18 mouse cellular contexts compared by ENCODE assay signal in the genomic region with DNA sequence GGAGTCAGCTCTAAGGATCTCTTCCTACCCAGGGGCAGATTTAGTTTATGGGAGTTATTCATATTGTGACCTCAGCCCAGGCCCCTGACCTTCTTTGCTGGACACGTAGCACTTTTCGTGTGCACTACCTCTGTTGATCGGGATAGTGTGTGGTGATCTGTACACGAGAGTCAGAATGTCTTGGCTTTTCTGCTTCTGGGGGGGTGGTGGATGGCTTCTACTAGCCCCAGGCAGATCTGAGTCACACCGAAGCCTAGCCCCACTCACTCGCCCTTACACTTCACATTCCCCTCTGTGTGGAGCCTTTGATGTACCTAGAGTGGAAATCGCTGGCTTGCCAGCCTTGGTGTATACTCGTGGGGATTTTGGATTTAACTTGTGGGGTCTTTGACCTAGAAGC. TPM values are rescaled to one million over a fixed set of nuclear protein-coding genes. Genes with fewer than 3 reads are reported as not detected.
A peak's percentile ranks its signal among the peaks of the same experiment; 100 is the strongest.
DNase-seq lines count a peak whose midpoint lies in the region; ATAC-seq lines count a peak whose summit lies in the region.
"Had no signal": no experiment of that assay in that cellular context is flagged by ENCODE, and none has a peak within 500 bp of the region (broad histone marks: within the 10 kb centered on the region; RNA-seq: fewer than 3 reads in every experiment).

No protein-coding gene starts in this region.

- H3K27me3 ChIP-seq in hindbrain, embryonic 13.5 days: no peaks in the 10 kb centered on the region
- H3K27me3 ChIP-seq in hindbrain, embryonic 14.5 days (ENCODE audit: control insufficient read depth, insufficient read depth, low read length): no peaks in the 10 kb centered on the region
- H3K27me3 ChIP-seq in midbrain, embryonic 13.5 days: no peaks in the 10 kb centered on the region
- H3K27me3 ChIP-seq in midbrain, embryonic 10.5 days (ENCODE audit: low read depth, poor library complexity, severe bottlenecking): no peaks in the 10 kb centered on the region
- H3K27me3 ChIP-seq in embryonic facial prominence, embryonic 10.5 days (replicated peaks; ENCODE audit: low read depth, poor library complexity, severe bottlenecking): no peaks in the 10 kb centered on the region
- H3K27me3 ChIP-seq: CH12.LX; forebrain, embryonic 13.5 days; heart, embryonic 12.5 days; hindbrain, embryonic 15.5 days had no signal

- WGBS in hindbrain, embryonic 13.5 days: 79% methylated on average over 8 of the region's 8 CpGs
- 79% methylated on average over 8 of the region's 8 CpGs for WGBS in hindbrain, embryonic 14.5 days
- WGBS in midbrain, embryonic 13.5 days: 70% methylated on average over 8 of the region's 8 CpGs
- 79% methylated on average over 8 of the region's 8 CpGs for WGBS in midbrain, embryonic 10.5 days
- 58% methylated on average over 8 of the region's 8 CpGs for WGBS in embryonic facial prominence, embryonic 10.5 days

- H3K4me1 ChIP-seq in hindbrain, embryonic 13.5 days (replicated peaks): peaks cover 57% of the 10 kb centered on the region
- H3K4me1 ChIP-seq in hindbrain, embryonic 14.5 days (replicated peaks; ENCODE audit: control insufficient read depth, insufficient read depth, low read length): peaks cover 26% of the 10 kb centered on the region
- peaks cover 48% of the 10 kb centered on the region for H3K4me1 ChIP-seq in midbrain, embryonic 13.5 days (replicated peaks)
- peaks cover 55% of the 10 kb centered on the region for H3K4me1 ChIP-seq in midbrain, embryonic 10.5 days
- peaks cover 51% of the 10 kb centered on the region for H3K4me1 ChIP-seq in embryonic facial prominence, embryonic 10.5 days

- no peak overlapping the region for H3K4me2 ChIP-seq in hindbrain, embryonic 13.5 days
- H3K4me2 ChIP-seq in hindbrain, embryonic 14.5 days (replicated peaks): no peak overlapping the region
- no peak overlapping the region for H3K4me2 ChIP-seq in midbrain, embryonic 13.5 days (replicated peaks)
- H3K4me2 ChIP-seq: hindbrain, embryonic 15.5 days had no signal

- no peak overlapping the region for H3K4me3 ChIP-seq in hindbrain, embryonic 13.5 days
- H3K4me3 ChIP-seq in hindbrain, embryonic 14.5 days (replicated peaks; ENCODE audit: low read length): no peak overlapping the region
- H3K4me3 ChIP-seq in midbrain, embryonic 13.5 days (replicated peaks): no peak overlapping the region
- H3K4me3 ChIP-seq in midbrain, embryonic 10.5 days: no peak overlapping the region
- H3K4me3 ChIP-seq in embryonic facial prominence, embryonic 10.5 days: no peak overlapping the region
- H3K4me3 ChIP-seq: forebrain, embryonic 13.5 days; heart, embryonic 12.5 days; hindbrain, embryonic 15.5 days had no signal

- DNase-seq in cerebellum, adult 8-10 months: peak; percentile 12
- no peak for DNase-seq in cerebellum, postnatal 10 days
- no peak for DNase-seq in hindbrain, embryonic 14.5 days (ENCODE audit: low spot score)
- DNase-seq in midbrain, embryonic 10.5 days (ENCODE audit: low spot score): no peak
- no peak for DNase-seq in embryonic facial prominence, embryonic 10.5 days (ENCODE audit: low spot score)
- no peak for DNase-seq in MN1 (ENCODE audit: low spot score)
- DNase-seq: cerebellum, adult 18-20 months; forebrain, postnatal 0 days; gastrocnemius, postnatal 25 days; heart, postnatal 4 days; kidney, adult 18-20 months had no signal

- H3K27ac ChIP-seq in hindbrain, embryonic 13.5 days: no peak overlapping the region
- no peak overlapping the region for H3K27ac ChIP-seq in hindbrain, embryonic 14.5 days
- no peak overlapping the region for H3K27ac ChIP-seq in midbrain, embryonic 13.5 days
- H3K27ac ChIP-seq in midbrain, embryonic 10.5 days (replicated peaks): no peak overlapping the region
- H3K27ac ChIP-seq in embryonic facial prominence, embryonic 10.5 days (replicated peaks): 0 out of 2 replicates have a peak overlapping the region, but pooled peaks have one; percentile 14
- H3K27ac ChIP-seq: forebrain, embryonic 13.5 days; hindbrain, embryonic 15.5 days had no signal

- no peaks in the 10 kb centered on the region for H3K9me3 ChIP-seq in hindbrain, embryonic 13.5 days
- H3K9me3 ChIP-seq in hindbrain, embryonic 14.5 days (ENCODE audit: control insufficient read depth, low read length): no peaks in the 10 kb centered on the region
- H3K9me3 ChIP-seq in midbrain, embryonic 13.5 days: no peaks in the 10 kb centered on the region
- H3K9me3 ChIP-seq in midbrain, embryonic 10.5 days (replicated peaks): no peaks in the 10 kb centered on the region
- no peaks in the 10 kb centered on the region for H3K9me3 ChIP-seq in embryonic facial prominence, embryonic 10.5 days
- H3K9me3 ChIP-seq: forebrain, embryonic 13.5 days; heart, embryonic 12.5 days; hindbrain, embryonic 15.5 days had no signal

- peaks cover 17% of the 10 kb centered on the region for H3K36me3 ChIP-seq in hindbrain, embryonic 13.5 days
- 0 out of 2 replicates have a peak, but pooled peaks cover 2% of the 10 kb centered on the region for H3K36me3 ChIP-seq in hindbrain, embryonic 14.5 days (replicated peaks; ENCODE audit: control insufficient read depth, insufficient read depth)
- H3K36me3 ChIP-seq in midbrain, embryonic 13.5 days: peaks cover 20% of the 10 kb centered on the region
- peaks cover 20% of the 10 kb centered on the region for H3K36me3 ChIP-seq in midbrain, embryonic 10.5 days
- peaks cover 18% of the 10 kb centered on the region for H3K36me3 ChIP-seq in embryonic facial prominence, embryonic 10.5 days (replicated peaks)
- H3K36me3 ChIP-seq: hindbrain, embryonic 15.5 days had no signal

- H3K9ac ChIP-seq in hindbrain, embryonic 13.5 days: peak overlapping the region; percentile 29; the same call in 1 of the 2 replicates
- no peak overlapping the region for H3K9ac ChIP-seq in hindbrain, embryonic 14.5 days
- 0 out of 2 replicates have a peak overlapping the region, but pooled peaks have one; percentile 28 for H3K9ac ChIP-seq in midbrain, embryonic 13.5 days (replicated peaks)
- H3K9ac ChIP-seq: forebrain, postnatal 0 days; heart, embryonic 12.5 days; hindbrain, embryonic 15.5 days had no signal

- no peak for ATAC-seq in hindbrain, embryonic 13.5 days (ENCODE audit: low FRiP score)
- no peak for ATAC-seq in hindbrain, embryonic 14.5 days (ENCODE audit: low FRiP score)
- no peak for ATAC-seq in midbrain, embryonic 13.5 days
- ATAC-seq: inflammation-experienced regulatory T-cells, adult 6 months had no signal

RNA-seq across cellular contexts. Expression of a gene that starts 12.5 kb away (rescaled TPM):
- polyA plus RNA-seq in hindbrain, embryonic 13.5 days (2015; fragmentation: Nextera tagmentation; extraction: Ambion mirVana): 5.0 and 5.1 TPM in 2 replicates
- 2.0 and 2.7 TPM in 2 replicates for polyA plus RNA-seq in hindbrain, embryonic 14.5 days (2014; fragmentation: Nextera tagmentation; extraction: Ambion mirVana)
- 4.2 and 5.0 TPM in 2 replicates for polyA plus RNA-seq in midbrain, embryonic 13.5 days (2015; fragmentation: Nextera tagmentation; extraction: Ambion mirVana)
- 3.8 and 3.9 TPM in 2 replicates for polyA plus RNA-seq in midbrain, embryonic 10.5 days (2016; fragmentation: Nextera tagmentation; extraction: Ambion mirVana)
- 3.2 and 3.3 TPM in 2 replicates for polyA plus RNA-seq in embryonic facial prominence, embryonic 10.5 days (2016; fragmentation: Nextera tagmentation; extraction: Ambion mirVana)

RNA-seq across cellular contexts. Expression of a gene that starts 13.6 kb away (rescaled TPM):
- polyA plus RNA-seq in hindbrain, embryonic 13.5 days (2015; fragmentation: Nextera tagmentation; extraction: Ambion mirVana): 6.9 and 8.1 TPM in 2 replicates
- polyA plus RNA-seq in hindbrain, embryonic 14.5 days (2014; fragmentation: Nextera tagmentation; extraction: Ambion mirVana): 7.7 and 8.7 TPM in 2 replicates
- polyA plus RNA-seq in midbrain, embryonic 13.5 days (2015; fragmentation: Nextera tagmentation; extraction: Ambion mirVana): 6.2 and 6.6 TPM in 2 replicates
- 14.5 and 17.2 TPM in 2 replicates for polyA plus RNA-seq in midbrain, embryonic 10.5 days (2016; fragmentation: Nextera tagmentation; extraction: Ambion mirVana)
- polyA plus RNA-seq in embryonic facial prominence, embryonic 10.5 days (2016; fragmentation: Nextera tagmentation; extraction: Ambion mirVana): 20.8 and 22.2 TPM in 2 replicates

RNA-seq across cellular contexts. Expression of a gene that starts 51.0 kb away (rescaled TPM):
- 41.8 and 44.7 TPM in 2 replicates for polyA plus RNA-seq in hindbrain, embryonic 13.5 days (2015; fragmentation: Nextera tagmentation; extraction: Ambion mirVana)
- 36.4 and 38.1 TPM in 2 replicates for polyA plus RNA-seq in hindbrain, embryonic 14.5 days (2014; fragmentation: Nextera tagmentation; extraction: Ambion mirVana)
- 42.5 and 42.8 TPM in 2 replicates for polyA plus RNA-seq in midbrain, embryonic 13.5 days (2015; fragmentation: Nextera tagmentation; extraction: Ambion mirVana)
- polyA plus RNA-seq in midbrain, embryonic 10.5 days (2016; fragmentation: Nextera tagmentation; extraction: Ambion mirVana): 63.3 and 67.3 TPM in 2 replicates
- 74.0 and 81.3 TPM in 2 replicates for polyA plus RNA-seq in embryonic facial prominence, embryonic 10.5 days (2016; fragmentation: Nextera tagmentation; extraction: Ambion mirVana)
